Mouse (Mus musculus) ovary, postnatal 36 days (tissue): ENCODE data around the gene Exosc5.
A peak's percentile ranks its signal among the peaks of the same experiment; 100 is the strongest.

Source experiments
- DNase-seq: peaks from one replicate; pipeline ENCODE4 v3.0.0; 2022; ENCODE audit warnings: low spot score, mixed read lengths

Gene Exosc5

DNA sequence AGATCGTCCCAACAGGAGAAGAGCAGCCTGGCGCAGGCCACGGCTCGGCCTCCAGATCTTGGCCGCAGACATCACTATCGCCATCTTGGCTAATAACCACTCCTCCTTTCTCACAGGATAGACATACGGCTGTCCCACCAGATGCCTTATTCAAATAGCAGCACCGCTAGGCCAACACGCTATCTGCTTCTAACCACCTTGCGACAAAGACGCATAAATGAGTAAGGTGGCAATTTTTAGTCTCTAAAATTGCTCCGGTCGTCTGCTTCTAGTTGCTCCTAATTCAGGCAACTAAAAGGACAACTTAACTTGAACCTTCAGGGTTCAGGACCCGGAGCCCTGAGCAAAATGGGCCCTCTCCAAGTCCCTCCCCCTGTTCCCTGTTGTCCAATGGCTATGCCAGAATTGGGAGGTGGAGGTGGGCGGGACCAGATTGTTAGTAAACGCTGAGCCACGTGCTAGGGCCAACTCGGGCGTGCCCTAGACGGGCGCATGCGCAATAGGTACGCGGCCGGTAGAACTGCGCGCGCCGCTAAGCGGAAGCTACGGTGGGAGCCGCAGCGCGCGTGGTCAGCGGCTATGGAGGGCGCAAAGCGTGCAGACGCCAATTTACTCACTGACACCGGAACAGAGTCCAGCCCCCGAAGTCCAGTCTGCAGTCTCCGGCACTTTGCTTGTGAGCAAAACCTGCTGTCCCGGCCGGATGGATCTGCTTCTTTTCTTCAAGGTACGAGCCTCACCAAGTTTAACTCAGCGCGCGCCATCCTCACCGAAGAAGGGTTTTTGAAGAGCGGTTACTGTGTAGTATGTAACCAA, at the start of gene Exosc5, which contains the start of gene Bckdha:
Gene Exosc5, plus strand, starts transcription at position 508 of the 816 bp plus-strand sequence.
Gene Bckdha, minus strand, starts transcription at position 325 of the 816 bp plus-strand sequence.
- DNase-seq, result peak; percentile 97

DNA sequence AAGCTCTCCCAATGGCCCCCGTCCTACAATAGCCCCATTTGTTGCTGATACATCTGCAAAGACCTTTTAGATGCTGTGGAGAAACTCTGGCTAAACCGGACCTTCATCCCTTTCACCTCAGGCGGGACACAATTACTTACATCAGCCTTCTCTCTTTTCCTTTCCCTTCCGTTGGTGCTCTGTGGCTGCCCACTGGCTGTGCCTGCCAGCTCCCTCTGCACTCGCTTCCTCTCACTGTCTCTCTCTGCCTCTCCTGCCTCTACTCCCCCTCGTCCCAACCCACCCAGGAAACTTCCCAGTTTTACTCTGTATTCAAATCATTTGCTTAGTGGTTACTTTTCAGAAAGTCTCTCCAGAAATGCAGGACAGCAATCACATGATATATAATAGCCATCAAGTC, 48.9 kb upstream of the Exosc5 start:
- DNase-seq, result no peak

- DNase-seq, result no peak
These were observed 47.5 kb upstream of the Exosc5 start for GRCm38 (mm10) chr7:25611501-25611900.

DNA sequence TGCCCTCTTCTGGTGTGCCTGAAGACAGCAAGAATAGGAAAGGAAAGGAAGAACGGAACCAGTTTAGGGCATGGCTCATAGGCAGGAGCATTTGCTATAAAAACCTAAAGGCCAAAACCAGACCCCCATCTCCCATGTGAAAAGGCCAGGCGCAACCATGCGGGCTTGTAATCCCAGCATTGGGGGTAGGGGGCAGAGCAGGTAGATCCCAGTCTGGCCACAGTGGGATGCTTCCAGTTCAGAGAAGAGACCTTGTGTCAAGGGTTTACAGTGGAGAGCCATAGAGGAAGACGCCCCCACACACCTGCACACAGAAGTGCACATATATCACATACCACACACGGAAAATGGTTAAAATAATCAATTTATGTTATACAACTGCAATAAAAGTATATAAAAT, 44.9 kb upstream of the Exosc5 start:
- no peak for DNase-seq

- no peak for DNase-seq
These were observed 43.9 kb upstream of the Exosc5 start for GRCm38 (mm10) chr7:25614831-25615705.

DNA sequence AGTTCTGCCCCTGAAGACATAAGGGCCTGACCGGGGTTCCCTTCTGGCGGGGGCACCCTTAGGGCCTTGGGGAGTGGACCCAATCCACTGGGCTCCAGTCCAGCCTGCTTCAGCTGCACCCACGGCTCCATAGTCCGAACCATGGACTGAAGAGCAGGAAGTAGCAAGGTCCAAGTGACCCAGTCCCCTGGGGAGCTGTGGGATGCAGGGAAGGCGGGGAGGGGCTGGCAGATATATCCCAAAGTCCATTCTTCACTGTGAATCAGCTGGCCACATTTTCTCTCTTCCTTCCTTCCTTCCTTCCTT, 43.3 kb upstream of the Exosc5 start, which contains the start of gene Erich4:
Gene Erich4, minus strand, starts transcription at position 187 of the 306 bp plus-strand sequence.
- no peak for DNase-seq

- DNase-seq, result no peak
These were observed 41.4 kb upstream of the Exosc5 start for GRCm38 (mm10) chr7:25617376-25618160.

- peak; percentile 92 for DNase-seq
These were observed 39.9 kb upstream of the Exosc5 start, which contains the start of gene Dmac2 for GRCm38 (mm10) chr7:25618865-25619721. Gene Dmac2 (plus strand): TSS chr7:25619414.

DNA sequence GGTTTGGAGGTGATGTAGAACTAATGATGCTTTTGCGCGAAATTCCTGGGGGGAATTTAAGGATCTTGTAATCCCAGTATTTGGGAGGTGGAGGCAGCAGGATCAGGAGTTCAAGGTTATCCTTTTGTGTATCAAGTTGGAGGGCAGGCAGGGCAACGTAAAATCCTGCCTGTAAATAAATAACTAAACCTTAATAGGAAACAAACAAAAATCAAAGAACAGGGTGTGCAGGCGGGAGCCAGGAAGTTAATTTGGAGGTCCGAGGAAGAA, 39.3 kb upstream of the Exosc5 start:
- DNase-seq, result no peak

DNA sequence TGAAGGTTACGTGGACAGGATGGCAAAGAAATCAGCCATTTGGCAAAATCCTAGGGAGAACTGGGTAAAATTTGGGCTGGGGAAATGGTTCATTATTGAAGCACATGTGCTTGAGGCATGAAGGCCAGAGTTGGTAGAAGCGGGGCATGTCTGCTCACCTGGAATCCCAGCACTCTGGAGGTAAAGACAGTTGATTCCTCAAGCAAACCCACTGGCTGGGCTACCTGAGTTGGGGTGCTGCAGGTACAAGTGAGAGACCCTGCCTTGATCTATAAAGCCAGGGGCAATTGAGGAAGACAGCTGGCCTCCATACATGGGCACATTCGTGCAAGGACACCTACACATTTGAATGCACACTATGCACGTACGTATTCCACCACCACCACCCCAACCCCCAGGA, 38.9 kb upstream of the Exosc5 start:
- no peak for DNase-seq

GRCm38 (mm10) chr7:25620751-25621150, 38.2 kb upstream of the Exosc5 start:
- no peak for DNase-seq

GRCm38 (mm10) chr7:25623857-25624370, 35.0 kb upstream of the Exosc5 start:
- DNase-seq, result no peak

DNA sequence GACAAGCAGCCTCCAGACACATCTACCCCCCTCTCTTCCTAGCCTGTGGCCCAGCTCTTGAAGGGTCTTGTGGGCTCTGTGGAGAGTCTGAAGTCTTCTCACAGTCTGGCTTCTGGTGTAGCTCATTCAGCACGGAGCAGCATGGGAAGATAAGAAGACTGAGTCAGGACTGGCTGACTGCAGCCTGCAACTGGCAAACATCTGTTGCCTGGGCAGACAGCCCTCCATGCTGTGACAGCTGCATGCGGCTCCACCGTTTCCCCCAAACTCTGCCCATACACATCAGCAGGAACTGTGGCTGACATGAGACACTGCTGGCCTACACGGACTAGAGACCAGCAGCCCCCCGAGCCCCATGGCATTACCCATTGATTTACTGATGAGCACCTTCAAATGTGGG, 34.1 kb upstream of the Exosc5 start:
- no peak for DNase-seq

DNA sequence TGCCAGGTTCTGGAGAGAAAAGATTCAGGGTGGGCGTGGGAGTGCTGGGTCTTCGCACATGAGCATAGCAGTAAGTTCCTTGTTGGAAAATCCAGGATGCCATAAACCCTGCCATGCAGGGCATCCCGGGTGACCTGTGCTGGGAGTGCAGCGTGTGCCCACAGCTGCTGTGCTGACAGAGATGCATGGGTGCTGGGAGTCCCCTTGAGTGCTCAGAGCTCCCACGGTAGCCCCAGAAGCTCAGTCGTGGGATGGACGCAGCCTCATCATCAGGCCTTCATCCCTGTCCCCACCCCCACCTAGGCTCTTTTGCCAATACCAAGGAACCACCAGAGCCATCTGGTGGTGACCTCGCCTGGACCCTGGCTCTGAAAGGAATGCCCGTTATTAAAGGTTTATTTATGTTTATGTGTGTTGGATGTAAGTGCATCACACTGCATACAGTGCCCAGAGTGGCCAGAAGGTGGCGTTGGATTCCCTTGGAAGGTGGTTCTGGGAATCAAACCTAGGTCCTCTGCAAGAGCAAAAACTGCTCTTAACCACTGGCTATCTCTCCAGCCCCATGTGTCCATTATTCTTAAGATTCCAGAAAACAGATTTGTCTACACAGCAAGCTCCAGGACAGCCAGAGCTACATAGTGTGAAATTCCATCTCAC, 33.2 kb upstream of the Exosc5 start:
- DNase-seq, result no peak

DNA sequence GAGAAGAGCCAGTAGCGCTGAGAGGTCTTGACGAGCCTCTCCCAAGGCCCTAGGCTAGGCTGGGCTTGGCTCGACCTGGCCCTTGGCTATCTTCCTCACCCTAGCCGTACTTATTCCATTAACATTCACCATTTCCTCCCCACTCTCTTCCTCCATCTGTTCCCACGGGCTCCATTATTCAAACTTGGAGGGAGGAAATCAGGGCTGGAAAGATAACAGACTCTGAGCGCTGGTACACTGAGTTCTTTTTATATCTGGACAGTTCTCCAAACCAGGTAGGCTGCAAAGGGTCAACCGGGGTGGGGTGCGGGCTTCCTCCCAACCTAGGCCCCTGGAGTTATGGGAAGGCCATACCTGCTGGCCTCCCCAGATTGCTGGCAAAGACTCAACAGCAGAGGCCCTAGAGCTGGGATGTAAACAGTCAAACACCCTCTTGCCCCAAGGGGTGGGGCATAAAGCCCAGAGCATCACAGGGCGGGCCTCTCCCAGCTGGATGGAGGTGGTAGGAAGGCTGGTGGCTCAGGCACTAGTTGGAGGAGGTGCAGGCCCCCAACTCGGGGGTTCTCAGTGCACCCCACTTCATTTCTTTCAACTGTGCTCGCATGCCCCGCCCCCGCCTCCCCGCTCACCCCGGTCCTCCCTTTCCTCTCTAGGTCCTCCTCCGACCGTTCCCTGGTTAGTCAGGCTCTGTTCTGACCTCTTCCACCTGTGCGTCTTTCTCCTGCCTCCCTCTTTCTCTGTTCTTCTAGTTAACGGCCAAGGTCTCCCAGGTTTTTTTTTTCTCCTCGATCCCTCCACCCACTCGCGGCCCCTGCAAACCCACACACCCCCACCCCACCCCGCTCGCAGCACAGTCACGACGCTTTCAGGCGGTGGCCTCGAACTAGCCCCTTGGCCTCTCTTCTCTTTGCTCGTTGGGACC, 32.2 kb upstream of the Exosc5 start, which contains the start of gene B3gnt8:
Gene B3gnt8, plus strand, starts transcription at position 146 of the 922 bp plus-strand sequence.
- DNase-seq, result peak; percentile 50

DNA sequence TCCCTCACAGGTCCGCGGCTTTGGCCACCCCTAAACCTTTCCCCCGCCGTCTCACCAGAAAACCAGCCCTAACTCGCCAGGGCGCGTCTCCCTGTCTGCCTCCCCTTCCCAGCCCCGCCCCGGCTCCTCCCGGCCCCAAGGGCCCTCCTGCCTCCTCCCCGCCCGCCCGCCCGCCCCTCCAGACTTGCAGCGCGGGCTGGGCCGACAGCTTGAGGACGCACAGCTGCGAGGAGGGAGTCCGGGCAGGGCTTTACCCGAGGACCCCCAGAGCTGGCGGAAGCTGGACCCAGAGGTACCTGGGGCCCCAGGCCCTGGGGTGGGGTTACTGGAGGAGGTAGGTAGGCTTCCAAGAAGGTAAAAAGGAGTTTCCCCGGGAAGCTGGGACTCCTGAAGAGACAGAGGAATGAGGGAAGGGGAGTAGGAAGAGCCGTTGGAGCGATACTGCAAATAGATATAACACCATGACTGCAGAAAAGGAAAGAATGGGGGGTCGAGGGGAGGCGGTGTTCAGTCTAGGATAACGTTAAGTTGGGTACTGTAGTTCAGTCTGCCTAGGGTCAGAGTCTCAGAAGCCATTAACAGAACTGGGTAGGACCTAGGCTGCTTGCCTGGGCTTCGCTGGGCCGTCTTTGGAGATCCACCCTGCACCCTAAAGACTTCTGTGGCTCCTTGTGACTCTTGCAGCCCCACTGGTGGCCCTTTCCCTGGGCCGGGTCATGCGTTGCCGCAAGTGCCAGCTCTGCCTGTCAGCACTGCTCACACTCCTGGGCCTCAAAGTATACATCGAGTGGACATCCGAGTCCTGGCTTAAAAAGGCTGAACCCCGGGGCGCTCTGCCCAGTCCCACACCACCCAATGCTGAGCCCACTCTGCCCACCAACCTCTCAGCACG, 31.3 kb upstream of the Exosc5 start:
- DNase-seq, result peak; percentile 80

DNA sequence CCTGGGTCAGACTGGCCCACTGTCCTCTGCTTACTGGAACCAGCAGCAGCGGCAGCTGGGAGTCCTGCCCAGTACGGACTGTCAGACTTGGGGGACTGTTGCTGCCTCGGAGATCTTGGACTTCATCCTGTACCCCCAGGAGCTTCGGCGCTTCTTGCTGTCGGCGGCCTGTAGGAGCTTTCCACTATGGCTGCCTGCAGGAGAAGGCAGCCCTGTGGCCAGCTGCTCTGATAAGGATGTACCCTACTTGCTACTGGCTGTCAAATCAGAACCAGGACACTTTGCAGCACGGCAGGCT, 30.7 kb upstream of the Exosc5 start:
- no peak for DNase-seq

DNA sequence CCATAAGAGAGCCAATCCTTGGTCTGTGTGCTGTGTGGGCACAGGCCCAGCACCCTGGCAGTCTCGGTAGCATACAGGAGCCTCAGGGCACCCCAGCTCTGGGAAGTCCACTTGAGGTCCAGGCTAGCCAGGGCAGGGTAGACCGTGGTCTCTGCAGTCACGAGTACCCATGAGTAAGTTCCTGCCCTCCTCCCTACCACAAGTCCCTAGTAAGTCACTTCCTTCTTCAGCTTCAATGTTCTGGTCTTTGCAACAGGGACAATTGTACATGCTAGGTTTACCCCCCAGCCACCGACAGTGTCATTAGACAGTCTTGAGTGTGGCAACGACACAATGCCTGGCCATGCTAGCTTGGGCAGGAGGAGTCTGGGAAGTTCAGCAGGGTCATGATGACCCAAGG, 26.3 kb upstream of the Exosc5 start:
- no peak for DNase-seq

GRCm38 (mm10) chr7:25636373-25636772, 22.6 kb upstream of the Exosc5 start:
- DNase-seq, result no peak
